Mouse (Mus musculus): ENCODE data around the gene Pld5. TPM values are rescaled to one million over a fixed set of nuclear protein-coding genes. Genes with fewer than 3 reads are reported as not detected.

Gene Pld5
- polyA plus RNA-seq, 2 experiments, result 0.01 TPM; not detected in 1

DNA sequence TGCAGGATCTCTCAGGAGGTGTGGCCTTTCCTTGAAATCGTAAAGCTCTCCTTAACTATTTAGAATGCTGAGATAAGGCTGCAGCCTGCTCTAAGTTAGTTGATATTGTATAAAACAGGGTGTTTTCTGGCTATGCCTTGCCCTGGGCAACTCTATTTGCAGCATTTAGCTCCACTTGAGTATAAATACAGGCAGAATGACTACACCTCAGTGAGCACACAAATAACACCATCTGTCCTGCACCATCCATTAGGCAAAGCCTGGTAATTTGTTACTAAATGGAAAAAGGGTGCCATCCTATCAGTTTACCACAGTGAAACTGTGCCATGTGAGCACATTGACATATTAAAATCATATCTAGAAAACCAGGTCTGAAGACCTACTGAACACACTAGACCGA is 149.3 kb downstream of the Pld5 start:
- Histone ChIP-seq H3K9ac (replicated peaks) (no peak overlapping the region), H3K4me3 (ENCODE audit: insufficient read depth in 1 of 2, low read depth in 2 of 2, low read length in 2 of 2) (no peak overlapping the region), H3K27me3 (ENCODE audit: control insufficient read depth, insufficient read depth, low read length) (no peaks in the 10 kb centered on the region), H3K36me3 (replicated peaks; ENCODE audit: control insufficient read depth, insufficient read depth, low read depth) (no peaks in the 10 kb centered on the region), H3K4me2 (ENCODE audit: low read depth) (no peak overlapping the region), H3K27ac (no peak overlapping the region), H3K9me3 (ENCODE audit: control insufficient read depth, low read length) (no peaks in the 10 kb centered on the region), H3K4me1 (replicated peaks; ENCODE audit: control insufficient read depth in 2 of 2, insufficient read depth in 2 of 2, low read length in 1 of 2) (no peaks in the 10 kb centered on the region)
- no peak for ATAC-seq (ENCODE audit: insufficient read depth)
- 21% methylated on average over 2 of the region's 2 CpGs for WGBS (ENCODE audit: insufficient replicate concordance)
- no peak for DNase-seq (ENCODE audit: low read depth in 3 of 3, low spot score in 3 of 3)
- TF ChIP-seq CTCF (IDR thresholded peaks at IDR 0.05; ENCODE audit: low read depth) (no peak), EP300 (IDR thresholded peaks at IDR 0.05; ENCODE audit: low read depth) (no peak)

GRCm38 (mm10) chr1:176124441-176124840 is 150.7 kb downstream of the Pld5 start:
- no peak overlapping the region for H3K4me2 ChIP-seq (ENCODE audit: low read depth)
- ATAC-seq (ENCODE audit: insufficient read depth), result no peak
- no peaks in the 10 kb centered on the region for H3K27me3 ChIP-seq (ENCODE audit: control insufficient read depth, insufficient read depth, low read length)
- H3K27ac ChIP-seq, result no peak overlapping the region
- H3K4me3 ChIP-seq (ENCODE audit: insufficient read depth in 1 of 2, low read depth in 2 of 2, low read length in 2 of 2), result no peak overlapping the region
- H3K9me3 ChIP-seq (ENCODE audit: control insufficient read depth, low read length), result no peaks in the 10 kb centered on the region
- H3K4me1 ChIP-seq (replicated peaks; ENCODE audit: control insufficient read depth in 2 of 2, insufficient read depth in 2 of 2, low read length in 1 of 2), result no peaks in the 10 kb centered on the region
- H3K36me3 ChIP-seq (replicated peaks; ENCODE audit: control insufficient read depth, insufficient read depth, low read depth), result no peaks in the 10 kb centered on the region
- TF ChIP-seq EP300 (IDR thresholded peaks at IDR 0.05; ENCODE audit: low read depth) (no peak), CTCF (IDR thresholded peaks at IDR 0.05; ENCODE audit: low read depth) (no peak)
- no peak for DNase-seq (ENCODE audit: low read depth in 3 of 3, low spot score in 3 of 3)
- WGBS (ENCODE audit: insufficient replicate concordance), result 64% methylated on average over 8 of the region's 8 CpGs
- no peak overlapping the region for H3K9ac ChIP-seq (replicated peaks)

DNA sequence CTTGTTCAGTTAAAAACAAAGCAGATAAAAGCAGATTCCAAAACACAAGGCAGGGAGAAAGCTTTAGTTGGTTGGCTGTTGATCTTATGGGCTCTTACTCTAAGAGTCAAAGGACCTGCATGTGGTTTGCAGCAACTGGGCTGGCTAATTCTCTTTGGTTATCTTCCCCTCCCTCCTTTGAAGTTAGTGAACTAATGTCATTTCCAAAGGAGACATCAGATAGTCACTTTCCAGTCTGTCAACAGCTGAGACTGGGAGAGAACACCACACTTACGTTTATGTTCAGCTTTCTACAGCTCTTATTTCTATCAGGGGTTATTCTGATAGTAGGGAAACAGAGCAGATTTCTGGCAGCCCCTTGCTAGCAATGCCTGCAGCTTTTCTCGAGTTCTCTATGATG is 151.3 kb downstream of the Pld5 start:
- Histone ChIP-seq H3K4me2 (ENCODE audit: low read depth) (no peak overlapping the region), H3K4me1 (replicated peaks; ENCODE audit: control insufficient read depth in 2 of 2, insufficient read depth in 2 of 2, low read length in 1 of 2) (no peaks in the 10 kb centered on the region), H3K27me3 (ENCODE audit: control insufficient read depth, insufficient read depth, low read length) (no peaks in the 10 kb centered on the region), H3K36me3 (replicated peaks; ENCODE audit: control insufficient read depth, insufficient read depth, low read depth) (no peaks in the 10 kb centered on the region), H3K27ac (no peak overlapping the region), H3K9me3 (ENCODE audit: control insufficient read depth, low read length) (no peaks in the 10 kb centered on the region), H3K4me3 (ENCODE audit: insufficient read depth in 1 of 2, low read depth in 2 of 2, low read length in 2 of 2) (no peak overlapping the region), H3K9ac (replicated peaks) (no peak overlapping the region)
- 26% methylated on average over 2 of the region's 2 CpGs for WGBS (ENCODE audit: insufficient replicate concordance)
- TF ChIP-seq EP300 (IDR thresholded peaks at IDR 0.05; ENCODE audit: low read depth) (no peak), CTCF (IDR thresholded peaks at IDR 0.05; ENCODE audit: low read depth) (no peak)
- ATAC-seq (ENCODE audit: insufficient read depth), result no peak
- no peak for DNase-seq (ENCODE audit: low read depth in 3 of 3, low spot score in 3 of 3)

GRCm38 (mm10) chr1:176115604-176116003 is 159.5 kb downstream of the Pld5 start:
- no peak for DNase-seq (ENCODE audit: low read depth in 3 of 3, low spot score in 3 of 3)
- no peaks in the 10 kb centered on the region for H3K27me3 ChIP-seq (ENCODE audit: control insufficient read depth, insufficient read depth, low read length)
- H3K36me3 ChIP-seq (replicated peaks; ENCODE audit: control insufficient read depth, insufficient read depth, low read depth), result no peaks in the 10 kb centered on the region
- H3K9ac ChIP-seq (replicated peaks), result no peak overlapping the region
- no peaks in the 10 kb centered on the region for H3K4me1 ChIP-seq (replicated peaks; ENCODE audit: control insufficient read depth in 2 of 2, insufficient read depth in 2 of 2, low read length in 1 of 2)
- no peaks in the 10 kb centered on the region for H3K9me3 ChIP-seq (ENCODE audit: control insufficient read depth, low read length)
- TF ChIP-seq EP300 (IDR thresholded peaks at IDR 0.05; ENCODE audit: low read depth) (no peak), CTCF (IDR thresholded peaks at IDR 0.05; ENCODE audit: low read depth) (no peak)
- ATAC-seq (ENCODE audit: insufficient read depth), result no peak
- no peak overlapping the region for H3K27ac ChIP-seq
- H3K4me3 ChIP-seq (ENCODE audit: insufficient read depth in 1 of 2, low read depth in 2 of 2, low read length in 2 of 2), result no peak overlapping the region
- 52% methylated on average over 4 of the region's 4 CpGs for WGBS (ENCODE audit: insufficient replicate concordance)
- H3K4me2 ChIP-seq (ENCODE audit: low read depth), result no peak overlapping the region

GRCm38 (mm10) chr1:176098685-176099320 is 176.3 kb downstream of the Pld5 start:
- WGBS (ENCODE audit: insufficient replicate concordance), result 32% methylated on average over 7 of the region's 7 CpGs
- DNase-seq (ENCODE audit: low read depth in 3 of 3, low spot score in 3 of 3), result no peak
- H3K9me3 ChIP-seq (ENCODE audit: control insufficient read depth, low read length), result no peaks in the 10 kb centered on the region

More at GRCm38 (mm10) chr1:176098685-176099320, 176.3 kb downstream of the Pld5 start:
- no peak overlapping the region for H3K27ac ChIP-seq
- ATAC-seq (ENCODE audit: insufficient read depth), result no peak
- H3K36me3 ChIP-seq (replicated peaks; ENCODE audit: control insufficient read depth, insufficient read depth, low read depth), result no peaks in the 10 kb centered on the region
- TF ChIP-seq EP300 (IDR thresholded peaks at IDR 0.05; ENCODE audit: low read depth), result no peak
- H3K4me1 ChIP-seq (replicated peaks; ENCODE audit: control insufficient read depth in 2 of 2, insufficient read depth in 2 of 2, low read length in 1 of 2), result no peaks in the 10 kb centered on the region
- no peaks in the 10 kb centered on the region for H3K27me3 ChIP-seq (ENCODE audit: control insufficient read depth, insufficient read depth, low read length)
- H3K4me3 ChIP-seq (ENCODE audit: insufficient read depth in 1 of 2, low read depth in 2 of 2, low read length in 2 of 2), result no peak overlapping the region
- no peak overlapping the region for H3K4me2 ChIP-seq (ENCODE audit: low read depth)
- no peak overlapping the region for H3K9ac ChIP-seq (replicated peaks)
